Mouse (Mus musculus) testis, adult 2 months (tissue): ENCODE data around the gene Ntn1. TPM values are rescaled to one million over a fixed set of nuclear protein-coding genes. Genes with fewer than 3 reads are reported as not detected.

ENCODE experiments used
- H3K27ac ChIP-seq: fragments of 200-500 bp; 2 replicates; pipeline ENCODE4 v1.5.1; 2012; ENCODE audit warnings: low read depth, low read length; ENCODE audit not compliant: control insufficient read depth, insufficient read depth
- H3K27me3 ChIP-seq: fragments of 200-500 bp; 2 replicates; pipeline ENCODE4 v1.6.1; 2012; ENCODE audit warnings: mild to moderate bottlenecking, low read length, moderate library complexity; ENCODE audit not compliant: control insufficient read depth, insufficient read depth
- H3K36me3 ChIP-seq: fragments of 200-500 bp; 2 replicates; pipeline ENCODE4 v1.6.1; 2012; ENCODE audit warnings: mild to moderate bottlenecking, low read length; ENCODE audit not compliant: control insufficient read depth, insufficient read depth
- H3K4me1 ChIP-seq: fragments of 200-500 bp; 2 replicates; pipeline ENCODE4 v1.6.1; 2012; ENCODE audit warnings: low read length; ENCODE audit not compliant: control insufficient read depth, insufficient read depth
- H3K4me3 ChIP-seq: fragments of 200-500 bp; 2 replicates; pipeline ENCODE4 v1.5.1; 2012; ENCODE audit warnings: low read depth, mild to moderate bottlenecking, low read length, moderate library complexity, mixed read lengths; ENCODE audit not compliant: control insufficient read depth
- CTCF ChIP-seq: fragments of 200-500 bp; IDR thresholded peaks from 2 replicates; pipeline ENCODE4 v1.5.1; 2012; ENCODE audit warnings: low read depth, mild to moderate bottlenecking, inconsistent platforms, low read length, moderate library complexity; ENCODE audit not compliant: control insufficient read depth, insufficient read depth, insufficient replicate concordance
- POLR2A ChIP-seq: fragments of 200-500 bp; IDR thresholded peaks from 2 replicates; pipeline ENCODE4 v1.6.1; 2012; ENCODE audit warnings: low read depth, mild to moderate bottlenecking, inconsistent platforms, low read length, moderate library complexity; ENCODE audit not compliant: control insufficient read depth
- polyA plus RNA-seq: library from polyadenylated mRNA; depleted of rRNA; stranded (reverse); fragments of >200 nt; gene quantifications from 2 replicates; pipeline ENCODE4 v1.2.3, GENCODE M21; 2012

The Ntn1 gene
- polyA plus RNA-seq, 1 experiment: 1.6 TPM

GRCm38 (mm10) chr11:68342761-68343160, 57.9 kb downstream of the Ntn1 start:
- Histone ChIP-seq H3K4me1 (no peaks in the 10 kb centered on the region), H3K27me3 (no peaks in the 10 kb centered on the region), H3K27ac (no peak overlapping the region), H3K36me3 (no peaks in the 10 kb centered on the region), H3K4me3 (no peak overlapping the region)
- TF ChIP-seq POLR2A (no peak), CTCF (no peak)

- no peak overlapping the region for H3K27ac ChIP-seq
- TF ChIP-seq CTCF (no peak), POLR2A (no peak)
- no peak overlapping the region for H3K4me3 ChIP-seq
- H3K36me3 ChIP-seq: no peaks in the 10 kb centered on the region
- H3K27me3 ChIP-seq: no peaks in the 10 kb centered on the region
- H3K4me1 ChIP-seq: no peaks in the 10 kb centered on the region
Observed at GRCm38 (mm10) chr11:68342003-68342400, 58.6 kb downstream of the Ntn1 start.

- H3K27me3 ChIP-seq: no peaks in the 10 kb centered on the region
- no peak for TF ChIP-seq POLR2A
- TF ChIP-seq CTCF: no peak
- no peaks in the 10 kb centered on the region for H3K4me1 ChIP-seq
- H3K36me3 ChIP-seq: no peaks in the 10 kb centered on the region
- no peak overlapping the region for H3K27ac ChIP-seq
- no peak overlapping the region for H3K4me3 ChIP-seq
Observed at GRCm38 (mm10) chr11:68341111-68342002, 59.3 kb downstream of the Ntn1 start.

GRCm38 (mm10) chr11:68340366-68340765, 60.3 kb downstream of the Ntn1 start:
- Histone ChIP-seq H3K4me3 (no peak overlapping the region), H3K4me1 (no peaks in the 10 kb centered on the region), H3K36me3 (no peaks in the 10 kb centered on the region), H3K27me3 (no peaks in the 10 kb centered on the region), H3K27ac (no peak overlapping the region)
- no peak for TF ChIP-seq CTCF
- no peak for TF ChIP-seq POLR2A

GRCm38 (mm10) chr11:68339856-68340255, 60.8 kb downstream of the Ntn1 start:
- Histone ChIP-seq H3K27ac (no peak overlapping the region), H3K27me3 (no peaks in the 10 kb centered on the region), H3K36me3 (no peaks in the 10 kb centered on the region), H3K4me1 (no peaks in the 10 kb centered on the region), H3K4me3 (no peak overlapping the region)
- no peak for TF ChIP-seq CTCF
- TF ChIP-seq POLR2A: no peak

GRCm38 (mm10) chr11:68339331-68339730, 61.3 kb downstream of the Ntn1 start:
- H3K27ac ChIP-seq: no peak overlapping the region
- H3K4me1 ChIP-seq: no peaks in the 10 kb centered on the region
- H3K27me3 ChIP-seq: no peaks in the 10 kb centered on the region
- no peaks in the 10 kb centered on the region for H3K36me3 ChIP-seq
- no peak for TF ChIP-seq POLR2A
- TF ChIP-seq CTCF: no peak
- H3K4me3 ChIP-seq: no peak overlapping the region

GRCm38 (mm10) chr11:68331676-68332265, 68.9 kb downstream of the Ntn1 start:
- no peak for TF ChIP-seq POLR2A
- no peak for TF ChIP-seq CTCF

GRCm38 (mm10) chr11:68331117-68331437, 69.5 kb downstream of the Ntn1 start:
- H3K36me3 ChIP-seq: no peaks in the 10 kb centered on the region
- H3K4me1 ChIP-seq: no peaks in the 10 kb centered on the region
- TF ChIP-seq CTCF (no peak), POLR2A (no peak)
- H3K27ac ChIP-seq: no peak overlapping the region
- no peak overlapping the region for H3K4me3 ChIP-seq
- H3K27me3 ChIP-seq: no peaks in the 10 kb centered on the region

More at GRCm38 (mm10) chr11:68331676-68332265, 68.9 kb downstream of the Ntn1 start:
- Histone ChIP-seq H3K36me3 (no peaks in the 10 kb centered on the region), H3K27ac (no peak overlapping the region), H3K4me3 (no peak overlapping the region), H3K4me1 (no peaks in the 10 kb centered on the region), H3K27me3 (no peaks in the 10 kb centered on the region)
